Mouse (Mus musculus): ENCODE measurements around the gene Cdh13. TPM values are rescaled to one million over a fixed set of nuclear protein-coding genes. Genes with fewer than 3 reads are reported as not detected.

Gene Cdh13
- polyA plus RNA-seq, 1 experiment from 2014 or later, result 50.0 TPM

GRCm38 (mm10) chr8:118422624-118423023, 139.1 kb downstream of the Cdh13 start:
- no peak overlapping the region for H3K27ac ChIP-seq (replicated peaks)
- 57% methylated on average over 10 of the region's 10 CpGs for WGBS
- H3K9ac ChIP-seq, result no peak overlapping the region
- no peak overlapping the region for H3K4me3 ChIP-seq
- H3K4me1 ChIP-seq, result peaks cover 7% of the 10 kb centered on the region
- ATAC-seq (ENCODE audit: extremely low read depth, insufficient number of reproducible peaks, low FRiP score, low TSS enrichment), result no peak
- H3K4me2 ChIP-seq, result no peak overlapping the region
- no peaks in the 10 kb centered on the region for H3K27me3 ChIP-seq (replicated peaks)
- no peaks in the 10 kb centered on the region for H3K36me3 ChIP-seq
- H3K9me3 ChIP-seq, result no peaks in the 10 kb centered on the region

GRCm38 (mm10) chr8:118428941-118429340, 145.4 kb downstream of the Cdh13 start:
- no peak for ATAC-seq (ENCODE audit: extremely low read depth, insufficient number of reproducible peaks, low FRiP score, low TSS enrichment)

GRCm38 (mm10) chr8:118431731-118432440, 148.4 kb downstream of the Cdh13 start:
- H3K36me3 ChIP-seq, result no peaks in the 10 kb centered on the region
- no peak overlapping the region for H3K27ac ChIP-seq (replicated peaks)
- no peak for ATAC-seq (ENCODE audit: extremely low read depth, insufficient number of reproducible peaks, low FRiP score, low TSS enrichment)
- no peaks in the 10 kb centered on the region for H3K9me3 ChIP-seq
- H3K4me1 ChIP-seq, result peaks cover 7% of the 10 kb centered on the region
- no peak overlapping the region for H3K9ac ChIP-seq
- WGBS, result 67% methylated on average over 11 of the region's 11 CpGs
- no peaks in the 10 kb centered on the region for H3K27me3 ChIP-seq (replicated peaks)
- H3K4me2 ChIP-seq, result no peak overlapping the region
- no peak overlapping the region for H3K4me3 ChIP-seq

More at GRCm38 (mm10) chr8:118428941-118429340, 145.4 kb downstream of the Cdh13 start:
- no peak overlapping the region for H3K9ac ChIP-seq
- peaks cover 2% of the 10 kb centered on the region; the same call in 1 of the 2 replicates for H3K4me1 ChIP-seq
- no peaks in the 10 kb centered on the region for H3K9me3 ChIP-seq
- no peaks in the 10 kb centered on the region for H3K27me3 ChIP-seq (replicated peaks)
- H3K4me3 ChIP-seq, result no peak overlapping the region
- WGBS, result 64% methylated on average over 7 of the region's 7 CpGs
- no peaks in the 10 kb centered on the region for H3K36me3 ChIP-seq
- H3K27ac ChIP-seq (replicated peaks), result no peak overlapping the region
- H3K4me2 ChIP-seq, result no peak overlapping the region

- H3K9me3 ChIP-seq, result no peaks in the 10 kb centered on the region
- H3K27ac ChIP-seq (replicated peaks), result no peak overlapping the region
- no peaks in the 10 kb centered on the region for H3K27me3 ChIP-seq (replicated peaks)
- no peak overlapping the region for H3K4me3 ChIP-seq
- no peak for ATAC-seq (ENCODE audit: extremely low read depth, insufficient number of reproducible peaks, low FRiP score, low TSS enrichment)
- no peak overlapping the region for H3K4me2 ChIP-seq
- H3K9ac ChIP-seq, result no peak overlapping the region
- peaks cover 19% of the 10 kb centered on the region for H3K4me1 ChIP-seq
- no peaks in the 10 kb centered on the region for H3K36me3 ChIP-seq
- WGBS, result 65% methylated on average over 3 of the region's 3 CpGs
These were observed 150.1 kb downstream of the Cdh13 start for GRCm38 (mm10) chr8:118433553-118434180.

- peaks cover 27% of the 10 kb centered on the region for H3K4me1 ChIP-seq
- no peaks in the 10 kb centered on the region for H3K27me3 ChIP-seq (replicated peaks)
- H3K4me2 ChIP-seq, result no peak overlapping the region
- 66% methylated on average over 5 of the region's 5 CpGs for WGBS
- no peak for ATAC-seq (ENCODE audit: extremely low read depth, insufficient number of reproducible peaks, low FRiP score, low TSS enrichment)
- no peaks in the 10 kb centered on the region for H3K36me3 ChIP-seq
- 0 out of 2 replicates have a peak, but pooled peaks cover 3% of the 10 kb centered on the region for H3K9me3 ChIP-seq
- no peak overlapping the region for H3K9ac ChIP-seq
- no peak overlapping the region for H3K27ac ChIP-seq (replicated peaks)
- no peak overlapping the region for H3K4me3 ChIP-seq
These were observed 153.2 kb downstream of the Cdh13 start for GRCm38 (mm10) chr8:118436751-118437150.

GRCm38 (mm10) chr8:118437152-118437551, 153.6 kb downstream of the Cdh13 start:
- ATAC-seq (ENCODE audit: extremely low read depth, insufficient number of reproducible peaks, low FRiP score, low TSS enrichment), result no peak
- H3K4me1 ChIP-seq, result peaks cover 26% of the 10 kb centered on the region
- no peak overlapping the region for H3K4me2 ChIP-seq
- H3K27ac ChIP-seq (replicated peaks), result no peak overlapping the region; the same call in 1 of the 2 replicates
- no peaks in the 10 kb centered on the region for H3K27me3 ChIP-seq (replicated peaks)
- WGBS, result 84% methylated on average over 10 of the region's 10 CpGs
- no peak overlapping the region for H3K9ac ChIP-seq
- no peaks in the 10 kb centered on the region for H3K36me3 ChIP-seq
- H3K9me3 ChIP-seq, result 0 out of 2 replicates have a peak, but pooled peaks cover 3% of the 10 kb centered on the region
- H3K4me3 ChIP-seq, result no peak overlapping the region

GRCm38 (mm10) chr8:118437874-118438273, 154.3 kb downstream of the Cdh13 start:
- WGBS, result 37% methylated on average over 3 of the region's 3 CpGs
- Histone ChIP-seq H3K4me1 (peaks cover 26% of the 10 kb centered on the region), H3K27me3 (replicated peaks) (no peaks in the 10 kb centered on the region), H3K36me3 (no peaks in the 10 kb centered on the region), H3K9me3 (0 out of 2 replicates have a peak, but pooled peaks cover 3% of the 10 kb centered on the region), H3K4me2 (no peak overlapping the region), H3K27ac (replicated peaks) (no peak overlapping the region; the same call in 1 of the 2 replicates), H3K9ac (no peak overlapping the region; the same call in 1 of the 2 replicates), H3K4me3 (no peak overlapping the region)
- no peak for ATAC-seq (ENCODE audit: extremely low read depth, insufficient number of reproducible peaks, low FRiP score, low TSS enrichment)

- WGBS, result 52% methylated on average over 5 of the region's 5 CpGs
- H3K27me3 ChIP-seq (replicated peaks), result no peaks in the 10 kb centered on the region
- H3K4me1 ChIP-seq, result peaks cover 26% of the 10 kb centered on the region
- no peak overlapping the region for H3K9ac ChIP-seq
- H3K27ac ChIP-seq (replicated peaks), result no peak overlapping the region
- no peak for ATAC-seq (ENCODE audit: extremely low read depth, insufficient number of reproducible peaks, low FRiP score, low TSS enrichment)
- H3K9me3 ChIP-seq, result 0 out of 2 replicates have a peak, but pooled peaks cover 3% of the 10 kb centered on the region
- H3K36me3 ChIP-seq, result no peaks in the 10 kb centered on the region
- H3K4me2 ChIP-seq, result no peak overlapping the region
- no peak overlapping the region for H3K4me3 ChIP-seq
These were observed 156.3 kb downstream of the Cdh13 start for GRCm38 (mm10) chr8:118439857-118440256.

- Histone ChIP-seq H3K9ac (no peak overlapping the region), H3K4me3 (no peak overlapping the region), H3K4me2 (no peak overlapping the region), H3K36me3 (no peaks in the 10 kb centered on the region), H3K4me1 (peaks cover 23% of the 10 kb centered on the region), H3K27ac (replicated peaks) (no peak overlapping the region), H3K9me3 (0 out of 2 replicates have a peak, but pooled peaks cover 3% of the 10 kb centered on the region), H3K27me3 (replicated peaks) (no peaks in the 10 kb centered on the region)
- WGBS, result 48% methylated on average over 3 of the region's 3 CpGs
- no peak for ATAC-seq (ENCODE audit: extremely low read depth, insufficient number of reproducible peaks, low FRiP score, low TSS enrichment)
These were observed 159.8 kb downstream of the Cdh13 start for GRCm38 (mm10) chr8:118443361-118443760.

GRCm38 (mm10) chr8:118444651-118445207, 161.2 kb downstream of the Cdh13 start:
- Histone ChIP-seq H3K27ac (replicated peaks) (no peak overlapping the region), H3K4me2 (no peak overlapping the region), H3K27me3 (replicated peaks) (no peaks in the 10 kb centered on the region), H3K9me3 (no peaks in the 10 kb centered on the region), H3K9ac (no peak overlapping the region), H3K36me3 (no peaks in the 10 kb centered on the region), H3K4me1 (peaks cover 23% of the 10 kb centered on the region), H3K4me3 (no peak overlapping the region)
- WGBS, result 67% methylated on average over 8 of the region's 8 CpGs
- no peak for ATAC-seq (ENCODE audit: extremely low read depth, insufficient number of reproducible peaks, low FRiP score, low TSS enrichment)

GRCm38 (mm10) chr8:118446516-118446915, 163.0 kb downstream of the Cdh13 start:
- Histone ChIP-seq H3K27me3 (replicated peaks) (no peaks in the 10 kb centered on the region), H3K9me3 (no peaks in the 10 kb centered on the region), H3K4me1 (peaks cover 17% of the 10 kb centered on the region), H3K9ac (no peak overlapping the region), H3K4me3 (no peak overlapping the region), H3K4me2 (no peak overlapping the region), H3K27ac (replicated peaks) (no peak overlapping the region), H3K36me3 (no peaks in the 10 kb centered on the region)
- 63% methylated on average over 9 of the region's 9 CpGs for WGBS
- no peak for ATAC-seq (ENCODE audit: extremely low read depth, insufficient number of reproducible peaks, low FRiP score, low TSS enrichment)
